Mouse (Mus musculus) lung, embryonic 15.5 days (tissue): ENCODE measurements around the gene Zdhhc22. TPM values are rescaled to one million over a fixed set of nuclear protein-coding genes. Genes with fewer than 3 reads are reported as not detected.

ENCODE experiments used
- ATAC-seq: fragments of 200-750 bp; cut with Nextera tagmentation; 2 replicates; pipeline ENCODE4 v1.8.0; 2017; ENCODE audit warnings: moderate number of reproducible peaks, borderline replicate concordance; ENCODE audit not compliant: low FRiP score, low TSS enrichment; ENCODE audit errors: extremely low read depth
- H3K27ac ChIP-seq: fragments of 300-500 bp; sonication (generic); 2 replicates; pipeline ENCODE4 v1.5.1; 2015; ENCODE audit warnings: moderate library complexity, mild to moderate bottlenecking, inconsistent platforms
- H3K27me3 ChIP-seq: fragments of 300-500 bp; sonication (generic); 2 replicates; pipeline ENCODE4 v1.6.1; 2015; ENCODE audit warnings: inconsistent platforms
- H3K36me3 ChIP-seq: fragments of 300-500 bp; sonication (generic); 2 replicates; pipeline ENCODE4 v1.6.1; 2015; ENCODE audit warnings: inconsistent platforms
- H3K4me1 ChIP-seq: fragments of 300-500 bp; sonication (generic); 2 replicates; pipeline ENCODE4 v1.6.1; 2015; ENCODE audit warnings: inconsistent platforms
- H3K4me2 ChIP-seq: fragments of 300-500 bp; sonication (generic); 2 replicates; pipeline ENCODE4 v1.6.1; 2015; ENCODE audit warnings: inconsistent platforms, mild to moderate bottlenecking, moderate library complexity
- H3K4me3 ChIP-seq: fragments of 300-500 bp; sonication (generic); 2 replicates; pipeline ENCODE4 v1.5.1; 2015; ENCODE audit warnings: mild to moderate bottlenecking, inconsistent platforms
- H3K9ac ChIP-seq: fragments of 300-500 bp; sonication (generic); 2 replicates; pipeline ENCODE4 v1.6.1; 2015; ENCODE audit warnings: inconsistent platforms
- H3K9me3 ChIP-seq: fragments of 300-500 bp; sonication (generic); 2 replicates; pipeline ENCODE4 v1.6.1; 2016; ENCODE audit warnings: inconsistent platforms
- WGBS: fragments of 180-500 bp; shearing (Covaris S2); methylation state at CpG from one replicate; pipeline ENCODE4 v1.1.7; 2015; 5-methylcytosine and 5-hydroxymethylcytosine counted together
- polyA plus RNA-seq: library from polyadenylated mRNA; unstranded; fragments of >200 nt; fragmentation: Nextera tagmentation; extraction: Ambion mirVana; gene quantifications from 2 replicates; pipeline ENCODE4 v1.2.1, GENCODE M21; 2015

Zdhhc22 gene
- polyA plus RNA-seq, 1 experiment from 2014 or later, result 0.12 TPM

DNA sequence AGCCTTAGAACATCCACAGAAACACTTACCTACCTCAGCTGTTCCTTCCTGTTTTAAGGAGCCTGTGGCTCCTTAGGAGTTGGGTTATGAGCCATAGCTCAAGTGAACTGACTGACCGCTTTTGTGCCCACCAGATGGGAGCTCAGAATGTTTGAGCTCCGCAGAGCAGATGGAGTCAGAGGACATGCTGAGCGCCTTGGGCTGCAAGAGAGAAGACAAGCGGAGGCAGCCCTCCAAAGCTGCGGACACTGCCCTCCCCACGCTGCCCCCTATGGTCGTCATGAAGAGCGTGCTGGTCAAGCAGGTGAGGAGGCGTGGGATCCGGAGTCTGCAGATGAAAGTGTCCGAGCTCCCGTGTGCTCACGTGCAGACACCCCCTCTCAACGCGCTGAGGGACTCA, 30.1 kb downstream of the Zdhhc22 start:
- H3K4me3 ChIP-seq, result no peak overlapping the region
- ATAC-seq, result no peak
- no peaks in the 10 kb centered on the region for H3K27me3 ChIP-seq
- no peaks in the 10 kb centered on the region for H3K9me3 ChIP-seq
- WGBS, result 87% methylated on average over 15 of the region's 15 CpGs
- H3K36me3 ChIP-seq, result peaks cover 72% of the 10 kb centered on the region
- H3K4me2 ChIP-seq, result no peak overlapping the region
- H3K27ac ChIP-seq, result no peak overlapping the region
- 0 out of 2 replicates have a peak, but pooled peaks cover 6% of the 10 kb centered on the region for H3K4me1 ChIP-seq
- H3K9ac ChIP-seq, result no peak overlapping the region

DNA sequence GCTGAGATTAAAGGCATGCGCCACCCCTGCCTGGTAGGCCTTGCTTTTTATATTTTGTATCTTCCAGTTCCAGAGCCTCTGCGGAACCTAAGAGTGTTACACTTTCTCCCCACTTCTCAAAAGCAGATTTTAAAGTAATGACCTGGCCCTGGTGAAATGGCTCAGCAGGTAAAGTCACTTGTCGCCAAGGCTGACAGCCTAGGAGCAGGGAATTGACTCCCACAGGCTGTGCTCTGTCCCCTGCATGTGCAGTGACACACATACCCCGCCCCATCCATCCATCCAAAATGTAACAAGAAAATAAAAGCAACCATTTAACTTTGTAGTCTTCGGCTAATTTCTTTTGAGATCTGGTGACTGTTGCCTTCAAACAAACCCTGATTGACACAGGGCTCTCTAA, 30.6 kb downstream of the Zdhhc22 start:
- no peak overlapping the region for H3K27ac ChIP-seq
- 0 out of 2 replicates have a peak, but pooled peaks cover 4% of the 10 kb centered on the region for H3K4me1 ChIP-seq
- no peaks in the 10 kb centered on the region for H3K27me3 ChIP-seq
- peaks cover 72% of the 10 kb centered on the region for H3K36me3 ChIP-seq
- no peak overlapping the region for H3K4me3 ChIP-seq
- no peaks in the 10 kb centered on the region for H3K9me3 ChIP-seq
- no peak for ATAC-seq
- no peak overlapping the region for H3K9ac ChIP-seq
- 90% methylated on average over 5 of the region's 5 CpGs for WGBS
- no peak overlapping the region for H3K4me2 ChIP-seq

DNA sequence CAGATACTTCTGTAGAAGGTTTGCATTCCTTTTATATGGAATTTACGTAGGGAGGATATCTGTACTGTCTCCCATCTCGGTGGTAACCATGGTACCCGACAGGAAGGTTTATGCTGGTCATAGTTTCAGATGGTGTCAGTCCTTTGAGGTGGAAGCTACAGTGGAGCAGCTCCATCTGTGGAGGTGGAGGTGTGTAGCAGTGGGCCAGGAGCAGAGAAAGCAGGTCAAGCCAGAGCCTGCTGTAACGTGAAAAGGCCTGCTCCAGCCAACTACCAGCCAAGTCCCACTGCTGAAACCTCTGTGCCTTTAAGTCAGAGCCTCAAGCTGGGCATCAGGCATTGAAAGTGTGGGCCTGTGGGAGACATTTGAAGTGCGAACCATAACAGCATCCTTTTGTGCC, 31.7 kb downstream of the Zdhhc22 start:
- H3K27ac ChIP-seq, result no peak overlapping the region
- no peaks in the 10 kb centered on the region for H3K9me3 ChIP-seq
- no peak overlapping the region for H3K4me2 ChIP-seq
- no peak overlapping the region for H3K9ac ChIP-seq
- H3K4me3 ChIP-seq, result no peak overlapping the region
- no peaks in the 10 kb centered on the region for H3K27me3 ChIP-seq
- no peak for ATAC-seq
- WGBS, result 93% methylated on average over 5 of the region's 5 CpGs
- H3K36me3 ChIP-seq, result peaks cover 69% of the 10 kb centered on the region
- no peaks in the 10 kb centered on the region for H3K4me1 ChIP-seq

DNA sequence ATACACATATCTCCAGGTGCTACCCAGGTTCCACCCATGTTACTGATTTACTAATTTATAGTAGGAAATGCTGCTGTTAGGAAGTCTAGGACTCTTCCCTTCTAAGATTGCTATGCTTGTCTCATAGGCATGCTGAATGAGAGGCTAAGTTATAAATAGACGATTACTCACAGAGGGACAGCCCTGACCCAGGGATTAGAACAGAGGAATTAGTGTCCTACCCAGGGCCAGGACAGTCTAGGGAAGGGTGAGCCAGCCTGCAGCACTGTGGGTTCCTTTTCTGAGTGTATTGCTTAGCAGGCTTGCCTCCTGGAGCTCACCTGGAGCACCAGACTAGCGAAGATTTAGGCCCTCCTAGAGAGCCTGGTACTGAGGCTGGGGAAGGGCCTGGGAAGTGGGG, 34.3 kb downstream of the Zdhhc22 start:
- peaks cover 53% of the 10 kb centered on the region for H3K36me3 ChIP-seq
- no peak overlapping the region for H3K4me2 ChIP-seq
- H3K9ac ChIP-seq, result no peak overlapping the region

DNA sequence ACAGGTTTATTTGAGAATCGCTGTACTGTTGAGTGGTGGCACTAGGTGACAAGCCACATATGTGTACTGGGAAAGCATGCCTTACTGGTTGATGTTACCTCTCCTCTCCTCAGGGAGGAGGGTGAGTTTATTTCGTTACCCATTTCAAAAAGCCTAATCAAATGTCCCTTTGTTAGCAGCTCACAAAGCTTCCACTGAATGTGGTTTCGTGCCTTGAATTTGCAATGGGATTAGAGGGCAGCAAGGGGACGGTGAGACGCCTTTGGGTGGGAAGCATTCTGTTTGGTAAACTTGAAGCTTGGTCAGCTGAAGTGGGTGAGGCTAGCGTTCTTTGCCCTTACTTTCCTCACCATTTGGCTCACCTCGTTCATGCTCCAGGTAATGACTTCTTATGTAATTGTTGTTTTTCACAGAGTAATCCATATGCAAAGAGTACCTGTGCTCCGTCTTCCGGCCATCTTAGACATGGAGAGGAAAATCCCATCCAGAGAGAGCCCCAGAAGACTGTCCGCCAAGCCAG, 37.8 kb downstream of the Zdhhc22 start:
- no peaks in the 10 kb centered on the region for H3K9me3 ChIP-seq
- no peak overlapping the region for H3K9ac ChIP-seq
- peaks cover 30% of the 10 kb centered on the region for H3K36me3 ChIP-seq
- peaks cover 31% of the 10 kb centered on the region for H3K4me1 ChIP-seq
- H3K4me3 ChIP-seq, result no peak overlapping the region
- WGBS, result 88% methylated on average over 10 of the region's 10 CpGs
- H3K27me3 ChIP-seq, result no peaks in the 10 kb centered on the region
- no peak overlapping the region for H3K27ac ChIP-seq
- ATAC-seq, result no peak
- H3K4me2 ChIP-seq, result no peak overlapping the region

More for the DNA sequence above, 34.3 kb downstream of the Zdhhc22 start:
- no peaks in the 10 kb centered on the region for H3K27me3 ChIP-seq
- H3K9me3 ChIP-seq, result no peaks in the 10 kb centered on the region
- H3K27ac ChIP-seq, result no peak overlapping the region
- ATAC-seq, result no peak; the same call in 1 of the 2 replicates
- H3K4me3 ChIP-seq, result no peak overlapping the region
- WGBS, result 94% methylated on average over 2 of the region's 2 CpGs
- 0 out of 2 replicates have a peak, but pooled peaks cover 2% of the 10 kb centered on the region for H3K4me1 ChIP-seq

GRCm38 (mm10) chr12:86950961-86951360, 39.3 kb downstream of the Zdhhc22 start:
- peaks cover 34% of the 10 kb centered on the region for H3K4me1 ChIP-seq
- peaks cover 23% of the 10 kb centered on the region for H3K36me3 ChIP-seq
- no peaks in the 10 kb centered on the region for H3K27me3 ChIP-seq
- ATAC-seq, result no peak
- H3K9ac ChIP-seq, result no peak overlapping the region
- no peak overlapping the region for H3K27ac ChIP-seq
- H3K4me3 ChIP-seq, result no peak overlapping the region
- H3K9me3 ChIP-seq, result no peaks in the 10 kb centered on the region
- 92% methylated on average over 3 of the region's 3 CpGs for WGBS
- H3K4me2 ChIP-seq, result no peak overlapping the region

DNA sequence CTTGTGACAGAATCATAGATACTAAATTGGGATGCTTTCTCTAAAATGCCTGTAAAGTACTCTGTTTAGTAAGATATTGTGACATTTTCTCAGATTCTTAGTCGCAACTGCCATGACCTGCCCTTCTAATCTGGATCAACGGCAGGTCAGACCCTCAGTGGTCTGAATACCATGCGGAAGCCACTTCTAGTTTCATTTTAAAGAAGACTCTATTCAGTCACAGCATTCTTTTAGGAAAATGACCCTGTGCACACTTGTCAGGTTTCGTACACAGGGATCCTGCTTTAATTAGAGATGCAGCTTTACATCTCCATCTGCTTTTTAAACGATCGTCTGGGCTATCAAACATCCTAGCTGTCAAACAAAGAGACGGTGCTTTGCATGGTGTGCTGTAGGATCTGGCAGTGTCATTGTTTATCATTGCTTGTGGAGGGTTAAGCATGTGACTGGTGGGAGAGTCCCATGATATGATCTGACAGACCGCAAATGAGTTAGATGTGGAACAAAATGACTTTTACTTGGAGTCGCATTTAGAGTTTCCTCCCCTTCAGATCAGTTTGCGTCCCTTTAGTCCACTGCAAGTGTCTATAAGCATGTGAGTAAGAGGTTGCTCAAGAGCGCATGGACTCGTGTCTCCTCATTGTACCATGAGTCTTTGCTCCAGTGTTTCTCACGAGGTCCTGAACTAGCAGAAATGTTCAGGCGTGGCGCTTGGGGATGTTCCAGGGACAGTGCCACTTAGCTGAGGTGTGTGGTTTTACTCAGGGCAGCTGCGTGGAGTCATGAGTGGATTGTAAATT, 39.9 kb downstream of the Zdhhc22 start:
- no peak overlapping the region for H3K27ac ChIP-seq
- no peak for ATAC-seq
- WGBS, result 63% methylated on average over 16 of the region's 16 CpGs
- H3K27me3 ChIP-seq, result no peaks in the 10 kb centered on the region
- peaks cover 17% of the 10 kb centered on the region for H3K36me3 ChIP-seq
- H3K4me2 ChIP-seq, result no peak overlapping the region
- peaks cover 36% of the 10 kb centered on the region for H3K4me1 ChIP-seq
- no peak overlapping the region for H3K4me3 ChIP-seq
- H3K9ac ChIP-seq, result no peak overlapping the region
- no peaks in the 10 kb centered on the region for H3K9me3 ChIP-seq

DNA sequence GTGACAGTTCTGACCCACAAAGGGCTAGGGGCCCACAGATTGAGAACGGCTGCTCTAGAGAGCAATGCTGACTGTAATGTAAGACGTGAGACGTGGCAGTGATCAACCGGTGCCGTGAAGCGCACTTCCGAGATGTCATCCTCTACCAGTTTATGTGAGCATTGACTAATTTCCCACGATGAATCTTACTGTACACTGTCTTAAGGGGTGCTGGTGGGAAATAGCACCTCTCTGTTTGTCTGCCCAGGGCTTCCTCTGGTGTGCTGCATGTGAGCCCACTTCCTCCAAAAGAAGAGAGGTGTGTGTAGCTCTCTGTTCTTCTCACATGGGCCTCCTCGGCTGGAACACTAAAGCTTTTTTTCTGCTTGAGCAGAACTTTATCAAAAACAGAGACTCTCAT, 40.7 kb downstream of the Zdhhc22 start:
- H3K4me1 ChIP-seq, result peaks cover 36% of the 10 kb centered on the region
- no peak overlapping the region for H3K4me3 ChIP-seq
- ATAC-seq, result no peak
- H3K9me3 ChIP-seq, result no peaks in the 10 kb centered on the region
- H3K36me3 ChIP-seq, result peaks cover 11% of the 10 kb centered on the region
- no peaks in the 10 kb centered on the region for H3K27me3 ChIP-seq
- no peak overlapping the region for H3K9ac ChIP-seq
- H3K27ac ChIP-seq, result no peak overlapping the region
- H3K4me2 ChIP-seq, result no peak overlapping the region
- WGBS, result 61% methylated on average over 9 of the region's 9 CpGs

DNA sequence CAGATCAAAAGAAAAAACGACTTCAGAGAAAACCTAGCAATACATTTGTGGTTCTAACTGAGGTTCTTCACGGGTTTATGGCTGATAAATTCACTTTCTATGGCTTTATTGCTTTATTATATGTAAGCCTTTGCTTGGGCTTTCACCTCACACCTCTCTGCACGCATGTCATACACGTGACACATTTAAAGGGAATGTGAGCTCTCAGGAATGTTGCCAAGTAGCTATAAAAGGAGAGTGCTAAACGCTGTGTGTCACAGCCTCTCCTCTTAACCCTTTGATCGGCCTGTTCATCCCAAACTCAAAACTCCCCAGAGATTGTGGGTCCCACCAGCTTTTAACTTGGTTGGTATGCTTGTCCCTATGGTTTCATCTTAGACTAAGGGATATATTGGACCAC, 41.6 kb downstream of the Zdhhc22 start:
- Histone ChIP-seq H3K4me2 (peak overlapping the region; percentile 74), H3K36me3 (peaks cover 7% of the 10 kb centered on the region), H3K9me3 (no peaks in the 10 kb centered on the region), H3K27me3 (no peaks in the 10 kb centered on the region), H3K9ac (no peak overlapping the region), H3K4me1 (peaks cover 36% of the 10 kb centered on the region), H3K27ac (peak overlapping the region; percentile 100; the same call in 1 of the 2 replicates), H3K4me3 (no peak overlapping the region)
- no peak for ATAC-seq
- 17% methylated on average over 6 of the region's 6 CpGs for WGBS

DNA sequence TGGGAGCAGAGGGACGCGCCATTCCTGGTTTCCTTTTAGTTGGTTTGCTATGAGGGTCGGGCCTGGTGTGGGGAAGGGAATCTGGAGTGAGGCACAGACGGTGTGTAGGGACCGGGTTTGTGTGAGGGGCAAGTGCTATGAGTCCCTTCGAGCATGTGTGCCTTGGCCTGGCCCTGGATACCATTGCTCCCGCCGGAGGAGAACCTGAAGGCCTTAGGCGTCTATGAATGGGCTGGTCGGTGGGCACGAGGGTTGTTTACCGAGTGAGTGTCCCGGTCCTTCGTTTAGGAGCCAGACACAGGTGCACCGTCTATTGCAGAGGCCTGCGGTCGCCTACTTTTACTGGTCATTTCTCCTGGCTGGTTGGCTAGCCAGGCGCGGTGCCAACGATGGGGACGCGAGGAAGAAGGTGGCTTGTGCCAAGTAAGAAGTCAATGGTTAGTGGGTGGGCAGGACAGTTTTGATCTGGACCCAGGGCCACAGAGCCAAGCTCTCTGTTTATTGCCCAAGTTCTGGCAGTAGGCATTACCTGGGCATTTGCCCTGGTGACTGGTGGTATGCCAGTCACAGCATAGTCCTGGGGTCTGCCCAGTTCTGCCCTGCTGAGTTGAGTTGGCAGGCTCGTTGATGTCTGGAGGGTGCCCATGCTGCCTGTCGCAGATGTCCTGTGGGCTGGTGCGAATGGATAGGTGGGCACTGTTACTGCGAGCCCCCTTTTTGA, 42.4 kb downstream of the Zdhhc22 start:
- peak; percentile 43 for ATAC-seq
- H3K4me1 ChIP-seq, result peaks cover 36% of the 10 kb centered on the region
- no peaks in the 10 kb centered on the region for H3K9me3 ChIP-seq
- peaks cover 2% of the 10 kb centered on the region for H3K36me3 ChIP-seq
- peak overlapping the region; percentile 74 for H3K4me2 ChIP-seq
- peak overlapping the region; percentile 72 for H3K4me3 ChIP-seq
- peak overlapping the region; percentile 100 for H3K27ac ChIP-seq
- no peaks in the 10 kb centered on the region for H3K27me3 ChIP-seq
- WGBS, result 16% methylated on average over 26 of the region's 26 CpGs
- H3K9ac ChIP-seq, result peak overlapping the region; percentile 56

- H3K9me3 ChIP-seq, result no peaks in the 10 kb centered on the region
- ATAC-seq, result peak; percentile 98
- under 1% methylated on average over 64 of the region's 64 CpGs for WGBS
- peaks cover 40% of the 10 kb centered on the region for H3K4me1 ChIP-seq
- peak within 1 kb of the TSS; percentile 100 for H3K27ac ChIP-seq
- H3K4me2 ChIP-seq, result peak within 1 kb of the TSS; percentile 74
- peak within 1 kb of the TSS; percentile 72 for H3K4me3 ChIP-seq
- H3K9ac ChIP-seq, result peak within 1 kb of the TSS; percentile 91
- H3K36me3 ChIP-seq, result no peaks in the 10 kb centered on the region
- H3K27me3 ChIP-seq, result no peaks in the 10 kb centered on the region
These were observed 43.2 kb downstream of the Zdhhc22 start, which contains the start of gene Cipc for GRCm38 (mm10) chr12:86946862-86947574. TSS of gene Cipc (plus strand) at chr12:86947043.
